Mouse (Mus musculus): ENCODE results near the gene Adamts14. TPM values are rescaled to one million over a fixed set of nuclear protein-coding genes. Genes with fewer than 3 reads are reported as not detected.

Adamts14 gene
- total RNA-seq, 2 experiments from 2014 or later: 1.6 to 2.4 TPM

DNA sequence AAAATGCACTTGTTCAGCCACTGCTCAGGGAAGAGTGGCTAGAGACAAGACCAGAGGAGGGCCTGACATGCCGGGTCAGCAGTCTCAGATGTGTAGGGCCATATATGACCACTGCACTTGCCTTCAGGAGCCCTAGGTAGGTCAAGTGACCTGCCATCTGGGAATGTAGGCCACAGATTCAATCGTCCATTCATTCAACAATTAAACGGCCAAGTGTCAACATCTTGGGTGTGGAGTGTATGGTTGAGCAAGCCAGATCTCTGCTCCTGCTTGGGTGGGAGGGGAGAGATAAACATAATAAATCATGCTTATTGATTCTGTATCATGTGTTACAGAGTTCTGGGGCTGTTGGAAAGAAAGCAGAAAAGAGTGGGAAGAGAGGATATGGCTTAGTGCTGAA is 114.6 kb downstream of the Adamts14 start:
- DNase-seq (ENCODE audit: low spot score): no peak
- intact Hi-C loops (cut with DNase I): no loop called here

DNA sequence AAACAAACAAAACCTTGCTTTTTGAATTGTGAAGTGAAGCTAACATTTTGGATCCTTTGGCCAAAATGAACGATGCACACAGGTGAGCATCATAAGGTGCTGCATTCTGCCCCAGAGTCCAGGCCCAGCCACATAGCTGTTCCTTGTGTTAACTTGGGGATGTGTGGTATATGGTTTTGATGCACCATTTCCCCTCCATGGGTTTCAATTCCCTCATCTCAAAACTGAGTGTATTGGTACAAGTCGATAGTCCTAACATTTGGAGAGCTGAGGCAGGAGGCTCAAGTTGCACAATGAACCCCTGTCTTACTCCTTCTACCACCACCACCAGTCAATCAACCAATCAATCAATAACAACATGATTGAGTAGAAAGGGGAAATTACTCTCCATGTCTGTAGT is 116.8 kb downstream of the Adamts14 start:
- intact Hi-C loops (cut with DNase I): no loop called here
- DNase-seq (ENCODE audit: low spot score): no peak

GRCm38 (mm10) chr10:61155611-61156010 is 117.6 kb downstream of the Adamts14 start:
- intact Hi-C loops (cut with DNase I): no loop called here
- DNase-seq (ENCODE audit: low spot score): no peak

DNA sequence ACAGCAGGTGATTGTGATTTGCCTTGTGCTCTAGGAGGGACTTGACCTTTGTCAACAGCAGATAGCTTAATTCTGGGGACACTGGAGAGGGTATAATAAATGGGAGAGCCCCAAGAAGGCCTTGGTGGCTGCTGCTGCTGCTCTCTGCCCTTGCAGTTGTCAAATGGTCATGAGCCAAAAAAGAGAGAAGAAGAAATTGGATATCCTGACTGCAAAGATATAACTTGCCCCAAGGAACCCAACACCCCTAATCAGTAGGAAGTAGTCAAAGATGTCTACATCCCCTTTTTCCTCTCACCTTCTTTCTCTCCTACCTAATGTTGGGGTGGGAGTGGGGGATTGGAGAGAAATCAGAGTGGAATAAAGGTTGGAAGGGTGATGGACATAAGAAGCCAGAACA is 121.1 kb downstream of the Adamts14 start:
- intact Hi-C loops (cut with DNase I): no loop called here
- DNase-seq (ENCODE audit: low spot score): no peak

GRCm38 (mm10) chr10:61150616-61151015 is 122.6 kb downstream of the Adamts14 start:
- DNase-seq (ENCODE audit: low spot score): no peak
- intact Hi-C loops (cut with DNase I): no loop called here

- intact Hi-C loops (cut with DNase I): no loop called here
Measured at GRCm38 (mm10) chr10:61149476-61149875, 123.8 kb downstream of the Adamts14 start.

DNA sequence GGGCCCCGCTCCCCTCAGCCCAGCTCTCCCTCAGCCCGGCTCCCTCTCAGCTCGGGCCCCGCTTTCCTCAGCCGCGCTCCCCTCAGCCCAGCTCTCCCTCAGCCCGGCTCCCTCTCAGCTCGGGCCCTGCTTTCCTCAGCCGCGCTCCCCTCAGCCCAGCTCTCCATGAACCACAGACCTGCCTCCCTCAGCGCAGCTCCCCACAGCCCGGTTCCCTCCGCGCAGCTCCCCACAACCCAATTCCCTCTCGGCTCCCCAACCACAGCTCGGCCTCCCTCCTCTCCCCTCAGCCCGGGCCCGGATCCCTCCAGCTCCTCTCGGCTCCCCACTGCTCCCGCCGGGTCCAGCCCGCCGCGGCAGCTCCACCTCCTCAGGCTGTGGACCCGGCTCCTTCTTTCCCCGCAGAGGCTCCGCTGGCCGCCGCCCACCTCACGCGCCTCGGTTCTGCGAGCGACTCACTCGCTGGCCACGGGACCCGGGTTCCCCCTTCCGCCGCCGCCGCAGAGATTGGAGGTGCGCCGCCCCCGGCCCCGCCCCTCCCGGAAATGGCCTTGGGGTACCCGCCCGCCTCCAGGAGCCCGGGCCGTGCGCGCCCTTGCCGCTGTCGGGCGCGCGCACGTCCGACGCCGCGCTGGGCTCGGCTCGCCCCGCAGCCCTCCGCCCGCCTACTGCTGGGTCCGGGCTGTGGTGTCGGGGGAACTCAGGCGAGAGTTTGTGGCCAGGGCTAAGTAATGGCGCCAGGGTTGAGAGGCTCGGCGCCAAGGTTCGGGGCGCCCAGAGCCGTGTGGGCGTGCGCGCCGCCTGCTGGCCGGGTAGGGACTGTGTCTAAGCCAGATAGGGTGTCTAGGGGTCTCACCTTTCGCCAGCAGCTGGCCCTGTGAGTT is 125.8 kb downstream of the Adamts14 start, which contains the start of gene Sgpl1:
Gene Sgpl1, minus strand, starts transcription at position 547 of the 884 bp plus-strand sequence.
- intact Hi-C loops (cut with DNase I): no loop called here
- peak; percentile 82 for DNase-seq (ENCODE audit: low spot score)

More at GRCm38 (mm10) chr10:61149476-61149875, 123.8 kb downstream of the Adamts14 start:
- DNase-seq (ENCODE audit: low spot score): no peak

Other genes with a start within 250 kb of the Adamts14 start
- gene Pcbd1, start 184.1 kb downstream of the Adamts14 start, total RNA-seq (2021): 1 to 10 TPM in 1 of 2 experiments, under 1 TPM in 1; 0.78 to 1.4 TPM
- gene Sgpl1, start 125.7 kb downstream of the Adamts14 start, total RNA-seq (2021): 10 to 100 TPM; 14.8 to 15.1 TPM
- gene Tbata, start 101.5 kb downstream of the Adamts14 start, total RNA-seq (2021): not detected
- not detected for gene Prf1, start 24.4 kb upstream of the Adamts14 start, total RNA-seq (2021)
- 10 to 100 TPM; 16.1 to 21.9 TPM for gene Pald1, start 110.1 kb upstream of the Adamts14 start, total RNA-seq (2021)
- under 1 TPM in 1 of 2 experiments, not detected in 1; 0.10 TPM for gene Nodal, start 144.5 kb upstream of the Adamts14 start, total RNA-seq (2021)
- gene Eif4ebp2, start 179.2 kb upstream of the Adamts14 start, total RNA-seq (2021): 10 to 100 TPM; 71.4 to 75.2 TPM
- 10 to 100 TPM; 30.1 to 31.3 TPM for gene Lrrc20, start 202.4 kb upstream of the Adamts14 start, total RNA-seq (2021)